Mouse (Mus musculus) bone marrow macrophage, adult 2 months (primary cell): Measurements from ENCODE around the gene Ttf1. TPM values are rescaled to one million over a fixed set of nuclear protein-coding genes. Genes with fewer than 3 reads are reported as not detected.

Source experiments
- H3K27ac ChIP-seq: 2 replicates; pipeline ENCODE4 v1.5.1; 2012; ENCODE audit warnings: low read depth, low read length; ENCODE audit not compliant: insufficient read depth
- H3K4me1 ChIP-seq: 2 replicates; pipeline ENCODE4 v1.6.1; 2012; ENCODE audit warnings: low read length; ENCODE audit not compliant: control insufficient read depth, insufficient read depth
- H3K4me3 ChIP-seq: 2 replicates; pipeline ENCODE4 v1.5.1; 2012; ENCODE audit warnings: mild to moderate bottlenecking, low read length, moderate library complexity; ENCODE audit not compliant: insufficient read depth
- CTCF ChIP-seq: IDR thresholded peaks from 2 replicates; pipeline ENCODE4 v1.5.1; 2012; ENCODE audit warnings: low read depth, mild to moderate bottlenecking, low read length, moderate library complexity
- POLR2A ChIP-seq: IDR thresholded peaks from 2 replicates; pipeline ENCODE4 v1.6.1; 2012; ENCODE audit warnings: mild to moderate bottlenecking, low read depth, low read length, borderline replicate concordance
- polyA plus RNA-seq: library from polyadenylated mRNA; stranded (reverse); fragments of >200 nt; gene quantifications from 2 replicates; pipeline ENCODE4 v1.2.4, GENCODE M21; 2012; ENCODE audit not compliant: missing spikeins, insufficient read depth, insufficient read length

The Ttf1 gene
- 23.1 and 26.7 TPM in 2 replicates for polyA plus RNA-seq

GRCm38 (mm10) chr2:29060135-29060597 lies at the start of gene Ttf1:
Gene Ttf1, plus strand, starts transcription at chr2:29060262.
- Histone ChIP-seq H3K4me3 (peak within 1 kb of the TSS; percentile 74), H3K4me1 (peaks cover 12% of the 10 kb centered on the region), H3K27ac (peak within 1 kb of the TSS; percentile 87)
- TF ChIP-seq CTCF: no peak
- TF ChIP-seq POLR2A: no peak

GRCm38 (mm10) chr2:29012523-29012922 lies 47.5 kb upstream of the Ttf1 start:
- Histone ChIP-seq H3K27ac (no peak overlapping the region), H3K4me1 (no peaks in the 10 kb centered on the region), H3K4me3 (no peak overlapping the region)
- TF ChIP-seq POLR2A: no peak
- TF ChIP-seq CTCF: no peak

GRCm38 (mm10) chr2:29016599-29017587 lies 43.2 kb upstream of the Ttf1 start:
- Histone ChIP-seq H3K27ac (no peak overlapping the region), H3K4me1 (no peaks in the 10 kb centered on the region), H3K4me3 (no peak overlapping the region)
- TF ChIP-seq CTCF: no peak
- TF ChIP-seq POLR2A: no peak

- TF ChIP-seq POLR2A: no peak
- no peak for TF ChIP-seq CTCF
- H3K4me3 ChIP-seq: no peak overlapping the region
These were observed 41.4 kb upstream of the Ttf1 start for GRCm38 (mm10) chr2:29018680-29019079.

GRCm38 (mm10) chr2:29021025-29021424 lies 39.0 kb upstream of the Ttf1 start:
- no peak for TF ChIP-seq CTCF
- no peak for TF ChIP-seq POLR2A
- Histone ChIP-seq H3K27ac (no peak overlapping the region), H3K4me3 (no peak overlapping the region), H3K4me1 (no peaks in the 10 kb centered on the region)

More at GRCm38 (mm10) chr2:29018680-29019079, 41.4 kb upstream of the Ttf1 start:
- no peak overlapping the region for H3K27ac ChIP-seq
- H3K4me1 ChIP-seq: no peaks in the 10 kb centered on the region

GRCm38 (mm10) chr2:29023001-29023400 lies 37.1 kb upstream of the Ttf1 start:
- TF ChIP-seq CTCF: no peak
- TF ChIP-seq POLR2A: no peak
- Histone ChIP-seq H3K27ac (no peak overlapping the region), H3K4me3 (no peak overlapping the region), H3K4me1 (no peaks in the 10 kb centered on the region)

GRCm38 (mm10) chr2:29025284-29025683 lies 34.8 kb upstream of the Ttf1 start:
- H3K4me1 ChIP-seq: no peaks in the 10 kb centered on the region
- TF ChIP-seq CTCF (no peak), POLR2A (no peak)
- no peak overlapping the region for H3K4me3 ChIP-seq
- H3K27ac ChIP-seq: no peak overlapping the region

GRCm38 (mm10) chr2:29030048-29030734 lies 29.9 kb upstream of the Ttf1 start:
- Histone ChIP-seq H3K27ac (no peak overlapping the region), H3K4me3 (no peak overlapping the region), H3K4me1 (no peaks in the 10 kb centered on the region)
- TF ChIP-seq CTCF (no peak), POLR2A (no peak)

- no peaks in the 10 kb centered on the region for H3K4me1 ChIP-seq
- no peak overlapping the region for H3K27ac ChIP-seq
- no peak overlapping the region for H3K4me3 ChIP-seq
- TF ChIP-seq POLR2A: no peak
These were observed 28.1 kb upstream of the Ttf1 start for GRCm38 (mm10) chr2:29031951-29032350.
